Mouse (Mus musculus): Measurements from ENCODE around the gene 2810021J22Rik. TPM values are rescaled to one million over a fixed set of nuclear protein-coding genes. Genes with fewer than 3 reads are reported as not detected.

The 2810021J22Rik gene
- polyA plus RNA-seq, 1 experiment from 2014 or later, result 11.2 TPM

GRCm38 (mm10) chr11:58849731-58850130 lies 17.3 kb upstream of the 2810021J22Rik start:
- no peak for DNase-seq (ENCODE audit: low spot score)
- WGBS, result 68% methylated on average over 2 of the region's 2 CpGs

GRCm38 (mm10) chr11:58860744-58861143 lies 6.3 kb upstream of the 2810021J22Rik start:
- no peak for ATAC-seq (replicated peaks; ENCODE audit: insufficient number of reproducible peaks, low FRiP score, low TSS enrichment, low read depth)
- Histone ChIP-seq H3K36me3 (replicated peaks; ENCODE audit: control insufficient read depth, insufficient read depth, low read depth, low read length) (peaks cover 21% of the 10 kb centered on the region), H3K9me3 (replicated peaks; ENCODE audit: control insufficient read depth, low read length) (peaks cover 7% of the 10 kb centered on the region; the same call in 1 of the 2 replicates), H3K9ac (replicated peaks; ENCODE audit: low read length) (no peak overlapping the region), H3K4me3 (ENCODE audit: low read depth, low read length) (no peak overlapping the region), H3K27ac (replicated peaks; ENCODE audit: low read depth, low read length) (no peak overlapping the region), H3K27me3 (ENCODE audit: control insufficient read depth, insufficient read depth, low read length) (no peaks in the 10 kb centered on the region), H3K4me2 (ENCODE audit: low read depth, low read length) (no peak overlapping the region), H3K4me1 (ENCODE audit: control insufficient read depth, insufficient read depth, low read length) (no peaks in the 10 kb centered on the region)
- no peak for DNase-seq (ENCODE audit: low spot score)
- 94% methylated on average over 8 of the region's 8 CpGs for WGBS

More at GRCm38 (mm10) chr11:58849731-58850130, 17.3 kb upstream of the 2810021J22Rik start:
- H3K4me2 ChIP-seq (ENCODE audit: low read depth, low read length), result no peak overlapping the region
- ATAC-seq (replicated peaks; ENCODE audit: insufficient number of reproducible peaks, low FRiP score, low TSS enrichment, low read depth), result no peak
- H3K9me3 ChIP-seq (replicated peaks; ENCODE audit: control insufficient read depth, low read length), result no peaks in the 10 kb centered on the region
- peaks cover 3% of the 10 kb centered on the region; the same call in 1 of the 2 replicates for H3K36me3 ChIP-seq (replicated peaks; ENCODE audit: control insufficient read depth, insufficient read depth, low read depth, low read length)
- H3K4me1 ChIP-seq (ENCODE audit: control insufficient read depth, insufficient read depth, low read length), result no peaks in the 10 kb centered on the region
- no peak overlapping the region for H3K9ac ChIP-seq (replicated peaks; ENCODE audit: low read length)
- no peak overlapping the region for H3K4me3 ChIP-seq (ENCODE audit: low read depth, low read length)
- no peaks in the 10 kb centered on the region for H3K27me3 ChIP-seq (ENCODE audit: control insufficient read depth, insufficient read depth, low read length)
- H3K27ac ChIP-seq (replicated peaks; ENCODE audit: low read depth, low read length), result no peak overlapping the region

DNA sequence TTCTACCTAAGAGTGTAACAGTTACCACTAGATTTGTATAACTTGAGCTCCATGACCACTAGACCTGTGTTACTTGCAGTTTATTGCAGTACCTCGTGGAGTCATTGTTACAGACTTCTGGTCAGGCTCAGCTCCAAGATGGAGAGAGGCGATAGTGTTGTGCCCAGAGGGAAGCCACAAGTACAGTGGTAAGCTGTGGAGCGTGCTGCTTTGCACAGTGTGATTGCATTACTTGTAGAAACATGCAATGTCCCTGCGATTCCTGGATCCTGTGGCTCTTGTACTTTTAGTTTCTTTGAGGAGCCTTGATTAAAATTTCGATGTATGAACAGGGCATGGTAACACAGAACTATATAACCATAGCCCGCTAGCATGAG lies 926 bp downstream of the 2810021J22Rik start:
- H3K4me2 ChIP-seq (ENCODE audit: low read depth, low read length), result peak overlapping the region; percentile 80
- no peaks in the 10 kb centered on the region for H3K9me3 ChIP-seq (replicated peaks; ENCODE audit: control insufficient read depth, low read length)
- no peaks in the 10 kb centered on the region for H3K4me1 ChIP-seq (ENCODE audit: control insufficient read depth, insufficient read depth, low read length)
- H3K27me3 ChIP-seq (ENCODE audit: control insufficient read depth, insufficient read depth, low read length), result no peaks in the 10 kb centered on the region
- H3K27ac ChIP-seq (replicated peaks; ENCODE audit: low read depth, low read length), result no peak overlapping the region
- no peak for DNase-seq (ENCODE audit: low spot score)
- no peak for ATAC-seq (replicated peaks; ENCODE audit: insufficient number of reproducible peaks, low FRiP score, low TSS enrichment, low read depth)
- peak overlapping the region; percentile 83; the same call in 1 of the 2 replicates for H3K9ac ChIP-seq (replicated peaks; ENCODE audit: low read length)
- H3K36me3 ChIP-seq (replicated peaks; ENCODE audit: control insufficient read depth, insufficient read depth, low read depth, low read length), result no peaks in the 10 kb centered on the region
- WGBS, result 84% methylated on average over 6 of the region's 6 CpGs
- peak overlapping the region; percentile 76 for H3K4me3 ChIP-seq (ENCODE audit: low read depth, low read length)

DNA sequence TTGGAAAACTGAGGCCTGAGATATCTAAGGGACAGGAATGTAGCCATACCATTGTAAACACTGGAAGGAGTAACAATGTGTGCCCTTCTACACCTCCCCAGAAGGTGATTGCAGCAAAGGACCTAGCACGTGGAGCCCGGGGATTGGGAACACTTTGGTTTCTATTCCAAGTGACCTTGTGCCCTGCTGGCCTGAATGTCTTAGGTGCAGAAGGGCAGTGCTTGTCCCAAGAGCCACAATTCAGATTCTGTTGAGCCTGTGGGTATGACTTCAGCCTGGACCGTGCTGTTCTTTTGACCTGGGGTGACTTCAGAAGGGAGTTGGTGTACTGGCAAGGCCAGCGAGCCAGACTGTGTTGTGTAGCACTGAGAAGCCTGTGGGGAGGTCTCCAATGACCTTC lies 3.9 kb downstream of the 2810021J22Rik start:
- Histone ChIP-seq H3K9me3 (replicated peaks; ENCODE audit: control insufficient read depth, low read length) (no peaks in the 10 kb centered on the region), H3K4me2 (ENCODE audit: low read depth, low read length) (no peak overlapping the region), H3K4me1 (ENCODE audit: control insufficient read depth, insufficient read depth, low read length) (no peaks in the 10 kb centered on the region), H3K27ac (replicated peaks; ENCODE audit: low read depth, low read length) (no peak overlapping the region), H3K4me3 (ENCODE audit: low read depth, low read length) (no peak overlapping the region), H3K36me3 (replicated peaks; ENCODE audit: control insufficient read depth, insufficient read depth, low read depth, low read length) (no peaks in the 10 kb centered on the region), H3K9ac (replicated peaks; ENCODE audit: low read length) (no peak overlapping the region), H3K27me3 (ENCODE audit: control insufficient read depth, insufficient read depth, low read length) (no peaks in the 10 kb centered on the region)
- ATAC-seq (replicated peaks; ENCODE audit: insufficient number of reproducible peaks, low FRiP score, low TSS enrichment, low read depth) (no peak), DNase-seq (ENCODE audit: low spot score) (no peak)
- 94% methylated on average over 4 of the region's 4 CpGs for WGBS

DNA sequence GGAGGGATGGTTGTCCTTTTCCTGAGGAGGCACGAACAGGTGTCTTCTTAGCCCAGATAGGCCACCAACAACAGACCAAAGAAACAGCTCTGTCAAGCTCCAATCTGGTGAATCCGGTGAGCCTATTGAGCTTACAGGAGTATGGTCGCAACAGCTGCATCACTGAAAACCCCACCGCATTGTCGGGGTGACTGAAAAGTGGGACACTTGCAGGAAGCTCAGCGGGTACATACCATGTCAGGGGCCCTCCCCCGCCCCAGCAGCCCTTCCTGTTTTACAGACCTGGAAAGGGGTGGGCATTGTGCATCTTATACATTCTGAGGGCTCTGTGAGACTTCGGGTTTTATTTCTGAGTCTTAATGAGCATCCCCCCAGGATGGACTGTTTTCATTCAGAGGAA lies 16.7 kb downstream of the 2810021J22Rik start:
- H3K27me3 ChIP-seq (ENCODE audit: control insufficient read depth, insufficient read depth, low read length), result no peaks in the 10 kb centered on the region
- 86% methylated on average over 8 of the region's 8 CpGs for WGBS
- no peaks in the 10 kb centered on the region for H3K4me1 ChIP-seq (ENCODE audit: control insufficient read depth, insufficient read depth, low read length)
- no peaks in the 10 kb centered on the region for H3K9me3 ChIP-seq (replicated peaks; ENCODE audit: control insufficient read depth, low read length)
- DNase-seq (ENCODE audit: low spot score), result no peak
- H3K4me2 ChIP-seq (ENCODE audit: low read depth, low read length), result no peak overlapping the region
- no peak overlapping the region for H3K4me3 ChIP-seq (ENCODE audit: low read depth, low read length)
- peaks cover 2% of the 10 kb centered on the region; the same call in 1 of the 2 replicates for H3K36me3 ChIP-seq (replicated peaks; ENCODE audit: control insufficient read depth, insufficient read depth, low read depth, low read length)
- no peak overlapping the region for H3K9ac ChIP-seq (replicated peaks; ENCODE audit: low read length)
- no peak overlapping the region for H3K27ac ChIP-seq (replicated peaks; ENCODE audit: low read depth, low read length)
- ATAC-seq (replicated peaks; ENCODE audit: insufficient number of reproducible peaks, low FRiP score, low TSS enrichment, low read depth), result no peak

- Histone ChIP-seq H3K36me3 (replicated peaks; ENCODE audit: control insufficient read depth, insufficient read depth, low read depth, low read length) (peaks cover 8% of the 10 kb centered on the region), H3K4me2 (ENCODE audit: low read depth, low read length) (no peak overlapping the region), H3K27me3 (ENCODE audit: control insufficient read depth, insufficient read depth, low read length) (no peaks in the 10 kb centered on the region), H3K9ac (replicated peaks; ENCODE audit: low read length) (no peak overlapping the region), H3K4me1 (ENCODE audit: control insufficient read depth, insufficient read depth, low read length) (no peaks in the 10 kb centered on the region), H3K9me3 (replicated peaks; ENCODE audit: control insufficient read depth, low read length) (no peaks in the 10 kb centered on the region), H3K4me3 (ENCODE audit: low read depth, low read length) (no peak overlapping the region), H3K27ac (replicated peaks; ENCODE audit: low read depth, low read length) (no peak overlapping the region)
- DNase-seq (ENCODE audit: low spot score), result no peak
- 94% methylated on average over 10 of the region's 10 CpGs for WGBS
- no peak for ATAC-seq (replicated peaks; ENCODE audit: insufficient number of reproducible peaks, low FRiP score, low TSS enrichment, low read depth)
These were observed 23.5 kb downstream of the 2810021J22Rik start for GRCm38 (mm10) chr11:58890511-58890910.

- no peak overlapping the region for H3K4me2 ChIP-seq (ENCODE audit: low read depth, low read length)
- H3K4me1 ChIP-seq (ENCODE audit: control insufficient read depth, insufficient read depth, low read length), result no peaks in the 10 kb centered on the region
- H3K9ac ChIP-seq (replicated peaks; ENCODE audit: low read length), result no peak overlapping the region
- H3K4me3 ChIP-seq (ENCODE audit: low read depth, low read length), result no peak overlapping the region
- H3K36me3 ChIP-seq (replicated peaks; ENCODE audit: control insufficient read depth, insufficient read depth, low read depth, low read length), result peaks cover 8% of the 10 kb centered on the region
- ATAC-seq (replicated peaks; ENCODE audit: insufficient number of reproducible peaks, low FRiP score, low TSS enrichment, low read depth), result no peak
- H3K27me3 ChIP-seq (ENCODE audit: control insufficient read depth, insufficient read depth, low read length), result no peaks in the 10 kb centered on the region
- peak; percentile 9 for DNase-seq (ENCODE audit: low spot score)
- H3K9me3 ChIP-seq (replicated peaks; ENCODE audit: control insufficient read depth, low read length), result no peaks in the 10 kb centered on the region
- WGBS, result 78% methylated on average over 6 of the region's 6 CpGs
- H3K27ac ChIP-seq (replicated peaks; ENCODE audit: low read depth, low read length), result no peak overlapping the region
These were observed 27.4 kb downstream of the 2810021J22Rik start for GRCm38 (mm10) chr11:58894456-58894855.

DNA sequence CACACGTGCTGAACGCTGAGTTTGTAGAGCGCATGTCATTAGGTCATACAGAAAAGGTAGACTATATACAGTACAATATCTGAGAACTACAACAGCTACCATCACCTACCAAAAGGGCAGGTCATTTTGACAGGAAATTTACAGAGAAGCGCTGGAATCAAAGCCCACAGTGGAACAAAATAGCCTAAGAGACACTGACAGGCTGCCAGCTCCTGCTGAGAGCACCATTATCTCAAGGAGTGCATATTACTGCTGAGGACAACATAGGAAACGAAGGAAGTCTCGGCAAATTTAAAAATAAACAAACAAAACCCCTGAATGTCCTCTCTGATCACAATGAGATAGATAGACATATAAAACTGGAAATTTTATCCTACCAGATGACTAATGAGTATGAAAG lies 30.5 kb downstream of the 2810021J22Rik start:
- no peak overlapping the region for H3K4me3 ChIP-seq (ENCODE audit: low read depth, low read length)
- H3K4me2 ChIP-seq (ENCODE audit: low read depth, low read length), result no peak overlapping the region
- no peaks in the 10 kb centered on the region for H3K9me3 ChIP-seq (replicated peaks; ENCODE audit: control insufficient read depth, low read length)
- peaks cover 2% of the 10 kb centered on the region; the same call in 1 of the 2 replicates for H3K36me3 ChIP-seq (replicated peaks; ENCODE audit: control insufficient read depth, insufficient read depth, low read depth, low read length)
- DNase-seq (ENCODE audit: low spot score), result no peak
- WGBS, result 78% methylated on average over 6 of the region's 6 CpGs
- no peaks in the 10 kb centered on the region for H3K27me3 ChIP-seq (ENCODE audit: control insufficient read depth, insufficient read depth, low read length)
- H3K27ac ChIP-seq (replicated peaks; ENCODE audit: low read depth, low read length), result no peak overlapping the region
- no peak for ATAC-seq (replicated peaks; ENCODE audit: insufficient number of reproducible peaks, low FRiP score, low TSS enrichment, low read depth)
- H3K4me1 ChIP-seq (ENCODE audit: control insufficient read depth, insufficient read depth, low read length), result no peaks in the 10 kb centered on the region
- no peak overlapping the region for H3K9ac ChIP-seq (replicated peaks; ENCODE audit: low read length)

All from embryonic facial prominence, embryonic 11.5 days (tissue).